Mouse (Mus musculus) MEL (cell line): ENCODE results near the gene Sel1l. TPM values are rescaled to one million over a fixed set of nuclear protein-coding genes. Genes with fewer than 3 reads are reported as not detected.

ENCODE experiments used
- DNase-seq: peaks from one replicate; pipeline ENCODE4 v3.0.0; 2011; ENCODE audit warnings: low read depth, low spot score
- H3K27ac ChIP-seq: 2 replicates; pipeline ENCODE4 v1.5.1; 2012; ENCODE audit warnings: low read depth, mild to moderate bottlenecking, control low read depth, low read length, moderate library complexity; ENCODE audit not compliant: control insufficient read depth
- H3K27me3 ChIP-seq, 2 experiments: fragments of 150-350 bp in 1 of 2; sonication (generic) in 1 of 2; 2 replicates each; pipeline ENCODE4 v1.6.1; 2012; ENCODE audit warnings: low read length in 2 of 2, mild to moderate bottlenecking in 2 of 2, improper control_type of control experiment in 1 of 2, moderate library complexity in 1 of 2; ENCODE audit not compliant: insufficient read depth in 2 of 2, control insufficient read depth in 1 of 2
- H3K36me3 ChIP-seq, 2 experiments: 2 replicates each; pipeline ENCODE4 v1.6.1; 2012 to 2014; ENCODE audit warnings: low read length in 2 of 2, improper control_type of control experiment in 1 of 2, inconsistent platforms in 1 of 2, mild to moderate bottlenecking in 1 of 2; ENCODE audit not compliant: insufficient read depth in 2 of 2, control insufficient read depth in 1 of 2
- H3K4me1 ChIP-seq, 2 experiments: fragments of 150-350 bp in 1 of 2; sonication (generic) in 1 of 2; 2 replicates each; pipeline ENCODE4 v1.6.1; 2012; ENCODE audit warnings: low read length in 2 of 2, improper control_type of control experiment in 1 of 2, mild to moderate bottlenecking in 1 of 2; ENCODE audit not compliant: insufficient read depth in 2 of 2, control insufficient read depth in 1 of 2
- H3K4me3 ChIP-seq, 2 experiments: fragments of 150-350 bp in 1 of 2; sonication (generic) in 1 of 2; 2 replicates each; pipeline ENCODE4 v1.5.1; 2012; ENCODE audit warnings: low read depth in 2 of 2, low read length in 2 of 2, mild to moderate bottlenecking in 2 of 2, moderate library complexity in 2 of 2, control low read depth in 1 of 2, improper control_type of control experiment in 1 of 2; ENCODE audit not compliant: control insufficient read depth in 1 of 2, insufficient read depth in 1 of 2
- H3K79me2 ChIP-seq: 2 replicates; pipeline ENCODE4 v1.6.1; 2012; ENCODE audit warnings: mild to moderate bottlenecking, low read length, moderate library complexity; ENCODE audit not compliant: control insufficient read depth, poor library complexity, insufficient read depth
- H3K9ac ChIP-seq: 2 replicates; pipeline ENCODE4 v1.6.1; 2012; ENCODE audit warnings: low read depth, mild to moderate bottlenecking, control low read depth, low read length, moderate library complexity; ENCODE audit not compliant: control insufficient read depth, poor library complexity, severe bottlenecking
- H3K9me3 ChIP-seq: fragments of 150-350 bp; sonication (generic); replicated peaks from 2 replicates; pipeline ENCODE4 v1.6.1; 2012; ENCODE audit warnings: mild to moderate bottlenecking, low read length, improper control_type of control experiment, moderate library complexity; ENCODE audit not compliant: insufficient read depth
- CHD1 ChIP-seq: IDR thresholded peaks from 2 replicates; pipeline ENCODE4 v1.6.1; 2012; ENCODE audit warnings: low read depth, mild to moderate bottlenecking, inconsistent platforms, low read length, improper control_type of control experiment
- CHD2 ChIP-seq: IDR thresholded peaks from 2 replicates; pipeline ENCODE4 v1.6.1; 2011; ENCODE audit warnings: low read length, improper control_type of control experiment
- E2F4 ChIP-seq: IDR thresholded peaks from 2 replicates; pipeline ENCODE4 v1.6.1; 2011; ENCODE audit warnings: low read depth, low read length, improper control_type of control experiment, borderline replicate concordance
- ETS1 ChIP-seq: IDR thresholded peaks from 2 replicates; pipeline ENCODE4 v1.6.1; 2012; ENCODE audit warnings: low read depth, mild to moderate bottlenecking, inconsistent platforms, low read length, improper control_type of control experiment, moderate library complexity
- HCFC1 ChIP-seq: IDR thresholded peaks from 2 replicates; pipeline ENCODE4 v1.6.1; 2012; ENCODE audit warnings: low read depth, mild to moderate bottlenecking, inconsistent platforms, low read length, improper control_type of control experiment, moderate library complexity
- MAX ChIP-seq: IDR thresholded peaks from 2 replicates; pipeline ENCODE4 v1.6.1; 2011; ENCODE audit warnings: low read length, improper control_type of control experiment
- MAZ ChIP-seq: IDR thresholded peaks from 2 replicates; pipeline ENCODE4 v1.6.1; 2012; ENCODE audit warnings: low read depth, mild to moderate bottlenecking, inconsistent platforms, low read length, improper control_type of control experiment
- POLR2AphosphoS2 ChIP-seq: IDR thresholded peaks from 2 replicates; pipeline ENCODE4 v1.6.1; 2011; ENCODE audit warnings: low read length, improper control_type of control experiment
- POLR2AphosphoS5 ChIP-seq: IDR thresholded peaks from 2 replicates; pipeline ENCODE4 v1.6.1; 2012; ENCODE audit warnings: low read depth, borderline replicate concordance, mild to moderate bottlenecking, inconsistent platforms, low read length, moderate library complexity, mixed read lengths
- RAD21 ChIP-seq: IDR thresholded peaks from 2 replicates; pipeline ENCODE4 v1.6.1; 2011; ENCODE audit warnings: mild to moderate bottlenecking, low read depth, low read length, improper control_type of control experiment
- RCOR1 ChIP-seq: IDR thresholded peaks from 2 replicates; pipeline ENCODE4 v1.6.1; 2012; ENCODE audit warnings: low read depth, mild to moderate bottlenecking, inconsistent platforms, low read length, improper control_type of control experiment
- SIN3A ChIP-seq: IDR thresholded peaks from 2 replicates; pipeline ENCODE4 v1.6.1; 2012; ENCODE audit warnings: low read length, improper control_type of control experiment, inconsistent platforms
- SMC3 ChIP-seq: IDR thresholded peaks from 2 replicates; pipeline ENCODE4 v1.6.1; 2011; ENCODE audit warnings: low read depth, low read length, improper control_type of control experiment
- TAL1 ChIP-seq: IDR thresholded peaks from 2 replicates; pipeline ENCODE4 v1.6.1; 2012; ENCODE audit warnings: mild to moderate bottlenecking, inconsistent platforms, low read length, moderate library complexity, mixed read lengths
- TBP ChIP-seq: IDR thresholded peaks from 2 replicates; pipeline ENCODE4 v1.8.0; 2011; ENCODE audit warnings: low read depth, low read length, improper control_type of control experiment
- USF1 ChIP-seq: IDR thresholded peaks from 2 replicates; pipeline ENCODE4 v1.6.1; 2014; ENCODE audit warnings: low read depth, mild to moderate bottlenecking, inconsistent platforms, low read length, improper control_type of control experiment, moderate library complexity
- USF2 ChIP-seq, 2 experiments: IDR thresholded peaks; 2 replicates each; pipeline ENCODE4 v1.6.1; 2011 to 2012; ENCODE audit warnings: improper control_type of control experiment in 2 of 2, low read length in 2 of 2, borderline replicate concordance in 1 of 2, inconsistent platforms in 1 of 2, low read depth in 1 of 2, mild to moderate bottlenecking in 1 of 2; ENCODE audit not compliant: insufficient read depth in 1 of 2
- ZKSCAN1 ChIP-seq: IDR thresholded peaks from 2 replicates; pipeline ENCODE4 v1.6.1; 2012; ENCODE audit warnings: low read depth, mild to moderate bottlenecking, inconsistent platforms, low read length, improper control_type of control experiment, moderate library complexity
- ZMIZ1 ChIP-seq: IDR thresholded peaks from 2 replicates; pipeline ENCODE4 v1.6.1; 2012; ENCODE audit warnings: low read depth, mild to moderate bottlenecking, inconsistent platforms, low read length, improper control_type of control experiment, moderate library complexity
- ZNF384 ChIP-seq: IDR thresholded peaks from 2 replicates; pipeline ENCODE4 v1.6.1; 2012; ENCODE audit warnings: low read depth, mild to moderate bottlenecking, inconsistent platforms, low read length, improper control_type of control experiment
- polyA plus RNA-seq, 2 experiments: library from polyadenylated mRNA; stranded (reverse) in 1 of 2; unstranded in 1 of 2; fragments of >175 nt in 1 of 2; fragments of >200 nt in 1 of 2; gene quantifications; 2 replicates each; pipeline versions ENCODE4 v1.2.1 to v1.2.4; 2012; ENCODE audit warnings: low replicate concordance in 2 of 2, low read depth in 1 of 2; ENCODE audit not compliant: insufficient read length in 2 of 2, insufficient read depth in 1 of 2, missing spikeins in 1 of 2
- total RNA-seq: library from RNA; depleted of rRNA; stranded (reverse); fragments of 300-350 nt; gene quantifications from 2 replicates; pipeline ENCODE4 v1.2.3, GENCODE M21; 2012

Sel1l gene
- total and polyA plus RNA-seq, 3 experiments = 32.0 to 299 (median 35.6) TPM

DNA sequence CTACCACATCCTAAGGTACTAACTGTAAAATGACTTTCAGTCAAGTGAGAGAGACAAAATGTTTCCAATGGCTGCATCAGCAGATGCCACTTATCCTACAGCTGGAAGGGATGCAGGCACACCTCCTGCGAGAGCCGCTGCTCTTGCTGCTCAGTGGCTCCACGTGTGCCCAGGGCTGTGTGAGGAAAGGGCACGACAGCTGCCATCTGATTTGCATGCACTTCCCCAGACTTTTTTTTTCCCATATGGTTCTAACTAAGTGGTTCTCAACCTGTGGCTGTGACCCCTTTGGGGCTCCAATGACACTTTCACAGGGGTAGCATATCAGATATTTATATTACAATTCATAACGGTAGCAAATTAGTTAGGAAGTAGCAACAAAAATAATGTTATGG is 15.0 kb downstream of the Sel1l start (continued):
- TF ChIP-seq CHD1 = no peak
- TF ChIP-seq TAL1 = no peak
- TF ChIP-seq RAD21 = no peak

DNA sequence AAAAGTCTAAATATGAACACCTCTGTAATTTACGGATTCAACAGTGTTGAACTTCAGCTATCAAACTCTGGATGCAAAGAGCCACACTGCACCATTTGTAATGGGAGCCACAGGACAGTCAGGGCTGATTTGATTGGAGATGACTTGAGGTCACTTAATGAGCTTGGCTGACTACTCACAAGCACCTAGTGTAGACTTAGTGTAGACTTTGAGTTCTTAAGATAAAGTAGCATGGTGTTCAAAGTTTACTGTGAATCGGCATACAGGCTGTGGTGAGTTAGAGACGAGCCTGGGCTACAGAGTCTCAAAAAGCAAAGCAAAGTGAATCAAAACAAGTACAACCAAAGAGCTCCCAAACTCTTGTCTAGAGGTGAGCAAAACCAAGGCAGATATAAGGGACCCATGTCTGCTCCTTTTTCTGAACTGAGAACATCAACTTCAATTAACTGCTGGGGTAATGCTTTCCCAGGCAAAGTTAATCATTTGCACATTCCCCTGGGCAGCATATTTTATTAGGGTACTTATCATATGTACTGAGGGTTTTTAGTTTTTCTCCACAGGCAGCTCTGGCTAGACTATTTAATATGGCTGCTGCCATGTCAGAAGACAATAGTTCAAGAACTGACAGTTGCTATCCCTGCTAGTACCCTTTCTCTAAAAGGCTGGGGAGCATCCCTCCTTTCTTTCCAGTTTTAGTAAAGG is 15.6 kb downstream of the Sel1l start:
- Histone ChIP-seq H3K79me2 (no peaks in the 10 kb centered on the region), H3K4me3 (no peak overlapping the region), H3K36me3 (peaks cover 0 to 13% of the 10 kb centered on the region in 2 experiments; a peak in 2 of 4 replicates), H3K4me1 (no peaks in the 10 kb centered on the region), H3K9ac (no peak overlapping the region), H3K27ac (no peak overlapping the region), H3K27me3 (no peaks in the 10 kb centered on the region), H3K9me3 (no peaks in the 10 kb centered on the region)
- TF ChIP-seq CHD2 (no peak), USF1 (no peak), SIN3A (no peak), HCFC1 (no peak), SMC3 (no peak), RCOR1 (no peak), TBP (no peak), ZNF384 (no peak), TAL1 (no peak), E2F4 (no peak), POLR2AphosphoS5 (no peak), POLR2AphosphoS2 (no peak), RAD21 (no peak), ETS1 (no peak), ZMIZ1 (no peak), ZKSCAN1 (no peak), MAX (no peak), USF2 (IDR thresholded peaks at IDR 0.05; ENCODE audit: borderline replicate concordance in 1 of 2, insufficient read depth in 1 of 2, low read depth in 1 of 2, low read length in 2 of 2) (no peak), MAZ (no peak)
- DNase-seq = no peak
